Mouse (Mus musculus) testis, adult 2 months (tissue): ENCODE results near the gene Hcrtr1.

ENCODE experiments used
- CTCF ChIP-seq: fragments of 200-500 bp; IDR thresholded peaks from 2 replicates; pipeline ENCODE4 v1.5.1; 2012; ENCODE audit warnings: low read depth, mild to moderate bottlenecking, inconsistent platforms, low read length, moderate library complexity; ENCODE audit not compliant: control insufficient read depth, insufficient read depth, insufficient replicate concordance
- POLR2A ChIP-seq: fragments of 200-500 bp; IDR thresholded peaks from 2 replicates; pipeline ENCODE4 v1.6.1; 2012; ENCODE audit warnings: low read depth, mild to moderate bottlenecking, inconsistent platforms, low read length, moderate library complexity; ENCODE audit not compliant: control insufficient read depth

- no peak for TF ChIP-seq POLR2A
- TF ChIP-seq CTCF = no peak
These were observed 40.7 kb upstream of the Hcrtr1 start for GRCm38 (mm10) chr4:130179876-130180275.
